Comparison of ENCODE assay signal across 9 mouse cellular contexts in the genomic region with DNA sequence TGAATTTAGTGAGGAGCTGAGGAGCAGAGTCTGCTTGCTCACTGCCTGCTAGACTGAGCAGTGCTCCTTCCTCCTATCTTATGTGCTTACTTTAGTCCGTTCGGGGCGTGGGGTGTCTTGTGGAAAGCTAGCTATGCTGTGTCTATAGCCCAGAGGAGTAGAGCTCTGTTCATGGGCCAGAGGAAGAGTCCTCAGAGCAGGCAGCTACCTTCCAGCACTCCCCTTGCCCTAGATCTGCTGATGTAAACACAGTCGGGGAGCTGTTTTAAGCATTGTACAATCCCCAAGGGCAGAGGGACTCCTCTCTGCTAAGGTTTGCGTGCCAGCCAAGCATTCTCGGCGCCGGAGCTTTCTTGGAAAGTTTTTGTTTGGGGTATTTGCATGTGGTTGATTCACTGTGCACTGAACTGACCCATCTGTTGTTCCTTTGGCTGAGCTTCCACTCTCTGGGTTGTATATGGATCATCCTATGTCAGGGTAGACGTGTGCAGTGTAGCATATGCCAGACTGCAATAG. TPM values are rescaled to one million over a fixed set of nuclear protein-coding genes. Genes with fewer than 3 reads are reported as not detected.
DNase-seq lines count a peak whose midpoint lies in the region; ATAC-seq and TF ChIP-seq lines count a peak whose summit lies in the region.
"Had no signal": no experiment of that assay in that cellular context is flagged by ENCODE, and none has a peak within 500 bp of the region (broad histone marks: within the 10 kb centered on the region; RNA-seq: fewer than 3 reads in every experiment).

No protein-coding gene starts in this region.

- H3K27me3 ChIP-seq in cerebellum, adult 2 months (ENCODE audit: control insufficient read depth, insufficient read depth, low read length) = no peaks in the 10 kb centered on the region
- H3K27me3 ChIP-seq in kidney, postnatal 0 days (ENCODE audit: insufficient read depth, low read length) = no peaks in the 10 kb centered on the region
- no peaks in the 10 kb centered on the region for H3K27me3 ChIP-seq in kidney, embryonic 15.5 days

- peak; percentile 31; the same call in 1 of the 2 replicates for ATAC-seq in cerebellum, adult (ENCODE audit: insufficient number of reproducible peaks, low FRiP score, low TSS enrichment)
- no peak for ATAC-seq in kidney, postnatal 0 days (replicated peaks; ENCODE audit: low FRiP score, low read depth)
- ATAC-seq in kidney, embryonic 15.5 days (replicated peaks; ENCODE audit: low FRiP score) = no peak
- peak; percentile 16 for ATAC-seq in activated CD4-positive, CD25-positive, alpha-beta regulatory T cell, adult 4 months
- ATAC-seq in megakaryocyte, adult 5-6 weeks (ENCODE audit: poor library complexity, severe bottlenecking) = peak; percentile 29

- no peak overlapping the region for H3K4me2 ChIP-seq in kidney, postnatal 0 days (ENCODE audit: low read length)
- no peak overlapping the region for H3K4me2 ChIP-seq in kidney, embryonic 15.5 days

- no peak overlapping the region for H3K4me3 ChIP-seq in cerebellum, adult 2 months (replicated peaks; ENCODE audit: insufficient read depth, low read depth, low read length)
- no peak overlapping the region for H3K4me3 ChIP-seq in kidney, postnatal 0 days (replicated peaks; ENCODE audit: low read depth, low read length)
- no peak overlapping the region for H3K4me3 ChIP-seq in kidney, embryonic 15.5 days (replicated peaks)

- TF ChIP-seq CTCF in cerebellum, adult 2 months (IDR thresholded peaks at IDR 0.05; ENCODE audit: borderline replicate concordance, insufficient read depth, low read depth, low read length) = no peak
- TF ChIP-seq CTCF in kidney, postnatal 0 days (IDR thresholded peaks at IDR 0.05; ENCODE audit: low read depth) = no peak

- H3K27ac ChIP-seq in cerebellum, adult 2 months (ENCODE audit: insufficient read depth, low read length) = no peak overlapping the region
- H3K27ac ChIP-seq in kidney, postnatal 0 days = peak overlapping the region; percentile 36; the same call in 1 of the 2 replicates
- H3K27ac ChIP-seq in kidney, embryonic 15.5 days = no peak overlapping the region

- no peak for DNase-seq in cerebellum, adult 2 months
- no peak for DNase-seq in kidney, postnatal 0 days (ENCODE audit: low spot score)
- no peak for DNase-seq in layer of hippocampus, postnatal 25 days (ENCODE audit: extremely low spot score in 1 of 2, low spot score in 1 of 2)
- no peak for DNase-seq in right cerebral cortex, postnatal 4 days
- DNase-seq: cerebellum, adult 8-10 months had no signal

- no peak overlapping the region for H3K9ac ChIP-seq in kidney, postnatal 0 days (ENCODE audit: low read depth, low read length)
- no peak overlapping the region for H3K9ac ChIP-seq in kidney, embryonic 15.5 days

- no peaks in the 10 kb centered on the region for H3K36me3 ChIP-seq in kidney, postnatal 0 days (ENCODE audit: insufficient read depth, low read length)
- no peaks in the 10 kb centered on the region for H3K36me3 ChIP-seq in kidney, embryonic 15.5 days

- no peak for TF ChIP-seq POLR2A in cerebellum, adult 2 months (IDR thresholded peaks at IDR 0.05; ENCODE audit: borderline replicate concordance, insufficient read depth, low read length)

- 30% methylated on average over 9 of the region's 9 CpGs for WGBS in cerebellum, adult 2 months
- WGBS in kidney, postnatal 0 days = 52% methylated on average over 9 of the region's 9 CpGs
- 62% methylated on average over 9 of the region's 9 CpGs for WGBS in kidney, embryonic 15.5 days

- no peaks in the 10 kb centered on the region for H3K9me3 ChIP-seq in kidney, postnatal 0 days (replicated peaks; ENCODE audit: low read length)
- no peaks in the 10 kb centered on the region for H3K9me3 ChIP-seq in kidney, embryonic 15.5 days (replicated peaks)

- H3K4me1 ChIP-seq in cerebellum, adult 2 months (ENCODE audit: control insufficient read depth, insufficient read depth, low read length) = no peaks in the 10 kb centered on the region; the same call in 1 of the 2 replicates
- peaks cover 12% of the 10 kb centered on the region; the same call in 1 of the 2 replicates for H3K4me1 ChIP-seq in kidney, postnatal 0 days (replicated peaks; ENCODE audit: insufficient read depth, low read length)
- H3K4me1 ChIP-seq in kidney, embryonic 15.5 days = no peaks in the 10 kb centered on the region; the same call in 1 of the 2 replicates

RNA-seq across cellular contexts. Expression of a gene that starts 32.6 kb away (rescaled TPM):
- 30.4 TPM in 2 replicates for polyA plus RNA-seq in cerebellum, adult 2 months (2012; rRNA removed)
- 66.5 and 70.7 TPM in 2 replicates for polyA plus RNA-seq in kidney, postnatal 0 days (2015; fragmentation: Nextera tagmentation; extraction: Ambion mirVana)
- polyA plus RNA-seq in kidney, embryonic 15.5 days (2015; fragmentation: Nextera tagmentation; extraction: Ambion mirVana) = 32.7 and 41.2 TPM in 2 replicates
- 1 to 10 TPM; 4.1 to 5.6 TPM for polyA plus RNA-seq in activated CD4-positive, CD25-positive, alpha-beta regulatory T cell, adult 4 months (2017; shearing (Covaris generic))
- 59.6 and 62.4 TPM in 2 replicates for total RNA-seq in megakaryocyte, adult 5-6 weeks (2015)
- 77.2 and 95.9 TPM in 2 replicates for total RNA-seq in megakaryocyte, adult 5-6 weeks (2017)
- 10 to 100 TPM in 1 of 2 experiments, 1 to 10 TPM in 1; 8.2 to 10.5 TPM for total RNA-seq in layer of hippocampus, postnatal 25 days (2021)

Comparison
In these comparisons a context has a peak if more than half of its experiments do, and no peak if none do; other contexts are left out.
1. ATAC-seq: peak in cerebellum, adult (single experiment), activated CD4-positive, CD25-positive, alpha-beta regulatory T cell, adult 4 months (single experiment) and megakaryocyte, adult 5-6 weeks (single experiment); none in kidney, postnatal 0 days (single experiment) and kidney, embryonic 15.5 days (single experiment).